Mouse (Mus musculus) cortical plate, adult 2 months (tissue): ENCODE measurements around the gene Scarf1.

Experiments
- CTCF ChIP-seq: fragments of 200-500 bp; IDR thresholded peaks from 2 replicates; pipeline ENCODE4 v1.5.1; 2011; ENCODE audit warnings: mild to moderate bottlenecking, control low read depth, low read length; ENCODE audit not compliant: insufficient read depth; ENCODE audit errors: extremely low read depth
- POLR2A ChIP-seq: fragments of 200-500 bp; IDR thresholded peaks from 2 replicates; pipeline ENCODE4 v1.6.1; 2011; ENCODE audit warnings: mild to moderate bottlenecking, low read length, control low read depth; ENCODE audit not compliant: insufficient read depth; ENCODE audit errors: extremely low read depth

DNA sequence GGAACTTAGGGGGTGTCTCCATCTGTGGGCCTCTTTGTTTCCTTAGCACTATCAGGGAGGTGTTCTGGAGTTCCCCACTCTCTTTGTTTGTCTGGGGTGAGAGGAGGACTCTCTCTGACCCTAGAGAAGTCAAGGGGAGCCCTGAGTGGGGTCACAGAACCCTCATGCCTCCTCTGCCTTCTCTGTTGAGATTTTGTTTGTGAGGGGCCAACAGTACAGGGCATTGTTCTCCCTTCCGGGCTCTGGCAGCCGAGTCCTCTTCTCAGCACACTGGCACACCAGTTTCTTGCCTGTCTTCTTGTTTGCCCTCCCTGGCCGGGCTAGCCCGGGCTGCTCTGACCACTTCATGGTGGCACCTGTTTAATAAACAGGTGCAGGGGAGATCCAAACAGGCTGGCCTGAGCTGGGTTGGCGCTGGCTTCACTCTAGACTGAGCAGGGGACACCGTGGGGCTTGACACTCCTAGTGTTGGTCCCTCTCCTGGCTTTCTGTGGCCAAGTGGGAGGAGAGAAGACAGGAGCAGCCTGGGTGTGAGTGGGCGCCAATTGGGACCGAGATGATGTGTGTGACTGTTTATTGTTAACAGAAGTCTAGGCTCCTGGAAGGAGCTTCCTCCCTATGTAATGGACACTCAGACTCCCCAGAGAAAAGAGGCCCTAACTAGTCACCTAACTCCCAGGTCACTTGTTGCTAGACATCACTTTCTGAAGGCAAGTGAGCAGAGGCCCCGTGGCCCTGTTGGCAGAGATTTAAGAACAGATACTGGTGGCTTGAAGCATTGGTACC, 25.0 kb downstream of the Scarf1 start:
- TF ChIP-seq CTCF (no peak), POLR2A (no peak)
